Mouse (Mus musculus) kidney, postnatal 0 days (tissue): ENCODE results near the gene Sbf2. TPM values are rescaled to one million over a fixed set of nuclear protein-coding genes. Genes with fewer than 3 reads are reported as not detected.
"Not testable (repeated sequence)": the region's sequence is repeated elsewhere in the genome, so short reads cannot be mapped to it uniquely, and the experiment has no call there.

Source experiments
- ATAC-seq: fragments of 200-750 bp; cut with Nextera tagmentation; replicated peaks from 2 replicates; pipeline ENCODE4 v1.8.0; 2017; ENCODE audit warnings: low read depth, moderate number of reproducible peaks, moderate TSS enrichment, moderate library complexity; ENCODE audit not compliant: low FRiP score
- DNase-seq: peaks from one replicate; pipeline ENCODE4 v3.0.0-alpha.2; 2016; ENCODE audit warnings: low spot score
- H3K27ac ChIP-seq: fragments of 300-500 bp; sonication (generic); 2 replicates; pipeline ENCODE4 v1.5.1; 2014; ENCODE audit warnings: mild to moderate bottlenecking
- H3K27me3 ChIP-seq: fragments of 300-500 bp; sonication (generic); 2 replicates; pipeline ENCODE4 v1.6.1; 2014; ENCODE audit warnings: low read length, mixed read lengths; ENCODE audit not compliant: insufficient read depth
- H3K36me3 ChIP-seq: fragments of 300-500 bp; sonication (generic); 2 replicates; pipeline ENCODE4 v1.6.1; 2014; ENCODE audit warnings: low read length, mixed read lengths; ENCODE audit not compliant: insufficient read depth
- H3K4me1 ChIP-seq: fragments of 300-500 bp; sonication (generic); replicated peaks from 2 replicates; pipeline ENCODE4 v1.6.1; 2014; ENCODE audit warnings: antibody characterized with exemption, low read length, mixed read lengths; ENCODE audit not compliant: insufficient read depth
- H3K4me2 ChIP-seq: fragments of 300-500 bp; sonication (generic); 2 replicates; pipeline ENCODE4 v1.6.1; 2014; ENCODE audit warnings: mild to moderate bottlenecking, low read length, moderate library complexity, mixed read lengths
- H3K4me3 ChIP-seq: fragments of 300-500 bp; sonication (generic); replicated peaks from 2 replicates; pipeline ENCODE4 v1.5.1; 2014; ENCODE audit warnings: low read depth, low read length
- H3K9ac ChIP-seq: fragments of 300-500 bp; sonication (generic); 2 replicates; pipeline ENCODE4 v1.6.1; 2014; ENCODE audit warnings: low read depth, low read length
- H3K9me3 ChIP-seq: fragments of 300-500 bp; sonication (generic); replicated peaks from 2 replicates; pipeline ENCODE4 v1.6.1; 2016; ENCODE audit warnings: low read length, inconsistent platforms, mixed read lengths
- CTCF ChIP-seq: IDR thresholded peaks from 2 replicates; pipeline ENCODE4 v1.5.1; 2016; ENCODE audit warnings: antibody characterized with exemption, low read depth, mild to moderate bottlenecking, moderate library complexity
- WGBS: fragments of 180-500 bp; shearing (Covaris S2); extraction: QIAGEN DNeasy Blood & Tissue Kit; methylation state at CpG from one replicate; pipeline ENCODE4 v1.1.7; 2014; 5-methylcytosine and 5-hydroxymethylcytosine counted together
- polyA plus RNA-seq: library from polyadenylated mRNA; unstranded; fragments of >200 nt; fragmentation: Nextera tagmentation; extraction: Ambion mirVana; gene quantifications from 2 replicates; pipeline ENCODE4 v1.2.1, GENCODE M21; 2015

The Sbf2 gene
- polyA plus RNA-seq, 1 experiment from 2014 or later, result 27.5 TPM

GRCm38 (mm10) chr7:110432301-110432700 lies 182.4 kb downstream of the Sbf2 start:
- no peak for ATAC-seq
- 20% methylated on average over 4 of the region's 4 CpGs for WGBS
- no peaks in the 10 kb centered on the region for H3K27me3 ChIP-seq
- H3K4me2 ChIP-seq, result no peak overlapping the region
- peaks cover 10% of the 10 kb centered on the region; the same call in 1 of the 2 replicates for H3K36me3 ChIP-seq
- DNase-seq, result peak; percentile 83
- H3K4me3 ChIP-seq, result no peak overlapping the region
- TF ChIP-seq CTCF, result peak; percentile 87
- H3K9me3 ChIP-seq, result no peaks in the 10 kb centered on the region
- no peak overlapping the region for H3K9ac ChIP-seq
- H3K4me1 ChIP-seq, result no peaks in the 10 kb centered on the region
- no peak overlapping the region for H3K27ac ChIP-seq

GRCm38 (mm10) chr7:110416318-110416717 lies 198.4 kb downstream of the Sbf2 start:
- Histone ChIP-seq H3K27ac (no peak overlapping the region), H3K9ac (no peak overlapping the region), H3K4me2 (no peak overlapping the region), H3K4me3 (no peak overlapping the region), H3K4me1 (no peaks in the 10 kb centered on the region), H3K27me3 (no peaks in the 10 kb centered on the region), H3K36me3 (peaks cover 14% of the 10 kb centered on the region; the same call in 1 of the 2 replicates), H3K9me3 (no peaks in the 10 kb centered on the region)
- no peak for ATAC-seq
- no peak for TF ChIP-seq CTCF
- DNase-seq, result no peak
- WGBS, result 93% methylated on average over 1 of the region's 1 CpGs

GRCm38 (mm10) chr7:110414276-110414675 lies 200.4 kb downstream of the Sbf2 start:
- H3K4me3 ChIP-seq, result no peak overlapping the region
- DNase-seq (no peak), ATAC-seq (no peak)
- no peak overlapping the region for H3K4me2 ChIP-seq
- no peaks in the 10 kb centered on the region for H3K9me3 ChIP-seq
- peaks cover 14% of the 10 kb centered on the region; the same call in 1 of the 2 replicates for H3K36me3 ChIP-seq
- no peaks in the 10 kb centered on the region for H3K27me3 ChIP-seq
- no peaks in the 10 kb centered on the region for H3K4me1 ChIP-seq
- TF ChIP-seq CTCF, result no peak
- WGBS, result 81% methylated on average over 5 of the region's 5 CpGs
- H3K27ac ChIP-seq, result no peak overlapping the region
- no peak overlapping the region for H3K9ac ChIP-seq

GRCm38 (mm10) chr7:110402092-110402491 lies 212.6 kb downstream of the Sbf2 start:
- no peaks in the 10 kb centered on the region for H3K4me1 ChIP-seq
- 62% methylated on average over 1 of the region's 1 CpGs for WGBS
- 0 out of 2 replicates have a peak, but pooled peaks cover 8% of the 10 kb centered on the region for H3K36me3 ChIP-seq
- no peak overlapping the region for H3K4me2 ChIP-seq
- no peak overlapping the region for H3K4me3 ChIP-seq
- no peak overlapping the region for H3K27ac ChIP-seq
- no peak for TF ChIP-seq CTCF
- no peaks in the 10 kb centered on the region for H3K9me3 ChIP-seq
- ATAC-seq (no peak), DNase-seq (peak; percentile 73)
- H3K27me3 ChIP-seq, result no peaks in the 10 kb centered on the region
- no peak overlapping the region for H3K9ac ChIP-seq

GRCm38 (mm10) chr7:110392576-110392975 lies 222.1 kb downstream of the Sbf2 start:
- DNase-seq (peak; percentile 14), ATAC-seq (no peak)
- H3K4me1 ChIP-seq, result no peaks in the 10 kb centered on the region; the same call in 1 of the 2 replicates
- no peak overlapping the region for H3K4me2 ChIP-seq
- H3K9ac ChIP-seq, result no peak overlapping the region
- TF ChIP-seq CTCF, result no peak
- H3K36me3 ChIP-seq, result no peaks in the 10 kb centered on the region
- H3K9me3 ChIP-seq, result no peaks in the 10 kb centered on the region
- no peak overlapping the region for H3K27ac ChIP-seq
- WGBS, result 80% methylated on average over 6 of the region's 6 CpGs
- H3K27me3 ChIP-seq, result no peaks in the 10 kb centered on the region
- no peak overlapping the region for H3K4me3 ChIP-seq

GRCm38 (mm10) chr7:110391632-110392031 lies 223.1 kb downstream of the Sbf2 start:
- no peak overlapping the region for H3K27ac ChIP-seq
- TF ChIP-seq CTCF, result no peak
- no peak for ATAC-seq
- DNase-seq, result no peak
- no peaks in the 10 kb centered on the region; the same call in 1 of the 2 replicates for H3K4me1 ChIP-seq
- WGBS, result 91% methylated on average over 2 of the region's 2 CpGs
- no peaks in the 10 kb centered on the region for H3K27me3 ChIP-seq
- no peaks in the 10 kb centered on the region for H3K9me3 ChIP-seq
- no peak overlapping the region for H3K4me3 ChIP-seq
- no peak overlapping the region for H3K4me2 ChIP-seq
- H3K36me3 ChIP-seq, result no peaks in the 10 kb centered on the region
- no peak overlapping the region for H3K9ac ChIP-seq

GRCm38 (mm10) chr7:110388889-110389288 lies 225.8 kb downstream of the Sbf2 start:
- not testable (repeated sequence) for H3K4me2 ChIP-seq, H3K27me3 ChIP-seq, ATAC-seq, H3K4me3 ChIP-seq, H3K9ac ChIP-seq, H3K36me3 ChIP-seq, H3K9me3 ChIP-seq, H3K27ac ChIP-seq, H3K4me1 ChIP-seq
- DNase-seq, result peak; percentile 21
- WGBS, result 85% methylated on average over 2 of the region's 2 CpGs
- 0 out of 2 replicates have a peak, but pooled peaks have one; percentile 4 for TF ChIP-seq CTCF
